Mouse (Mus musculus) midbrain, embryonic 12.5 days (tissue): ENCODE measurements around the gene Slc25a44. TPM values are rescaled to one million over a fixed set of nuclear protein-coding genes. Genes with fewer than 3 reads are reported as not detected.
A peak's percentile ranks its signal among the peaks of the same experiment; 100 is the strongest.

Source experiments
- ATAC-seq: fragments of 200-750 bp; cut with Nextera tagmentation; 2 replicates; pipeline ENCODE4 v1.8.0; 2017; ENCODE audit warnings: low read depth, moderate TSS enrichment, moderate library complexity; ENCODE audit not compliant: low FRiP score
- H3K27ac ChIP-seq: fragments of 300-500 bp; sonication (generic); replicated peaks from 2 replicates; pipeline ENCODE4 v1.5.1; 2016; ENCODE audit warnings: mild to moderate bottlenecking
- H3K27me3 ChIP-seq: fragments of 300-500 bp; sonication (generic); 2 replicates; pipeline ENCODE4 v1.6.1; 2016; ENCODE audit warnings: mild to moderate bottlenecking
- H3K36me3 ChIP-seq: fragments of 300-500 bp; sonication (generic); 2 replicates; pipeline ENCODE4 v1.6.1; 2016
- H3K4me1 ChIP-seq: fragments of 300-500 bp; sonication (generic); 2 replicates; pipeline ENCODE4 v1.6.1; 2016
- H3K4me2 ChIP-seq: fragments of 300-500 bp; sonication (generic); replicated peaks from 2 replicates; pipeline ENCODE4 v1.6.1; 2016; ENCODE audit warnings: mild to moderate bottlenecking, moderate library complexity
- H3K4me3 ChIP-seq: fragments of 300-500 bp; sonication (generic); 2 replicates; pipeline ENCODE4 v1.5.1; 2016; ENCODE audit warnings: mild to moderate bottlenecking
- H3K9ac ChIP-seq: fragments of 300-500 bp; sonication (generic); replicated peaks from 2 replicates; pipeline ENCODE4 v1.6.1; 2016; ENCODE audit warnings: mild to moderate bottlenecking, moderate library complexity
- H3K9me3 ChIP-seq: fragments of 300-500 bp; sonication (generic); 2 replicates; pipeline ENCODE4 v1.6.1; 2016; ENCODE audit warnings: mild to moderate bottlenecking
- WGBS: fragments of 180-500 bp; shearing (Covaris S2); methylation state at CpG from one replicate; pipeline ENCODE4 v1.1.7; 2016; 5-methylcytosine and 5-hydroxymethylcytosine counted together
- polyA plus RNA-seq: library from polyadenylated mRNA; unstranded; fragments of >200 nt; fragmentation: Nextera tagmentation; extraction: Ambion mirVana; gene quantifications from 2 replicates; pipeline ENCODE4 v1.2.1, GENCODE M21; 2016

Gene Slc25a44
- polyA plus RNA-seq, 1 experiment from 2014 or later = 23.6 TPM

DNA sequence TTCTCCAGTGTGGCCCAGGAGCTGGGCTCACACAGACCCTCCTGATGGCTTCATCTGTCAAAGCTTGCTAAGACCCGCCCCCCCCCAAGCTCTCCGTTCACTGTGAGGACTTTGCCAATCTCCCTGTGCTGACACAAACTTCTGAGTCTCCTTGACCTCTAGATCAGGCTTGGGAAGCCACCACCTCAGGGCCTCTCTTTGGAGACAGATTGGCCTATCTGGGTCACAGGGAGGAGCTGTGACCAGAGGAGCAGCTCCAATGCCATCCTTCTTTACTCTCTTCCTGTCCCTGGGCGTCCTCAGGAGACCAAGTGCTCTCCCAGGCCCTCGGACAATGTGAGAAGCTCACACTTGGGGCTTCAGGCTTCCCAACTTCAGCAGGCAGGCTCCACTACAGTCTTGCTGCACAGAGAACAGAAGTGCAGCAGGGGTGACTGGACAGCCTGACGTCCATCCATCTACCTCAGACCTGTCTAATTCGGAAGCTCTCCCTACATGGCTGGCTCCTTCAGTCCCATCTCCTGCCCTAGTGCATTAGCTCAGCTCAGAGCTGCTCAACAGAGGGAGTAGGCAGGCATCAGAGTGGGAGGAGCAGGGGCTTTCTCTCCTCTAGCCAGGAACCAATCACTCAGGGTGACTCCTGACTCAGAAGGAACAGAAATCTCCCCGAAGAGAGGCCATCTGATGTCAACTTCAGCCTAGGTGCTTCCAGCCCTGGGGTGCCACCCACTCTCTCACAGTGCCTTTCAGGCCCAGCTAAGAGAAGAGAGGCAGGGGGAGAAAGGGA is 32.0 kb upstream of the Slc25a44 start:
- Histone ChIP-seq H3K27ac (no peak overlapping the region), H3K9me3 (no peaks in the 10 kb centered on the region), H3K36me3 (peaks cover 12% of the 10 kb centered on the region), H3K9ac (peak overlapping the region; percentile 62), H3K4me2 (peak overlapping the region; percentile 61), H3K4me1 (peaks cover 21% of the 10 kb centered on the region), H3K27me3 (peaks cover 32% of the 10 kb centered on the region), H3K4me3 (peak overlapping the region; percentile 47)
- 75% methylated on average over 7 of the region's 7 CpGs for WGBS
- ATAC-seq = no peak

DNA sequence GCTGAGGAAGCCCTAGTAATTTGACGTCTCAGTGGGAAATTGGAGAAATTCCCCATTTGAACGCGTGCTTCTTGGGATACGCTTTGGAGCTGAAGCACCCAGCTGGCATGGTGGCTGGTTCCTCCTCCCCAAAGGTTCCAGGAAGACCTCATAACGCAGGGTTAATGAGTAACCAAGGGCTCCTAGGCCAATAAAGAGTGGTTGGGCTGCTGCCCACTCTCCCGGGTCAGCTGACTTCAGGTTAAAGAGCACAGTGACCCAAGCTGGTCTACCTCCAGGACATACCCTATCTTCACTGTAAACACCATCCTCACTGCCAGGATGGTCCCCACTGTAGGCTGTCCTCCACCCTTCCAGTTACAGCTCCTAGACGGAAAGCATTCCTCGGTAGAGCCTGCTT is 31.4 kb upstream of the Slc25a44 start:
- WGBS = 96% methylated on average over 8 of the region's 8 CpGs
- Histone ChIP-seq H3K27me3 (peaks cover 34% of the 10 kb centered on the region), H3K36me3 (peaks cover 14% of the 10 kb centered on the region), H3K4me2 (no peak overlapping the region), H3K4me3 (no peak overlapping the region), H3K9ac (no peak overlapping the region), H3K9me3 (no peaks in the 10 kb centered on the region), H3K27ac (no peak overlapping the region), H3K4me1 (peaks cover 21% of the 10 kb centered on the region)
- no peak for ATAC-seq

DNA sequence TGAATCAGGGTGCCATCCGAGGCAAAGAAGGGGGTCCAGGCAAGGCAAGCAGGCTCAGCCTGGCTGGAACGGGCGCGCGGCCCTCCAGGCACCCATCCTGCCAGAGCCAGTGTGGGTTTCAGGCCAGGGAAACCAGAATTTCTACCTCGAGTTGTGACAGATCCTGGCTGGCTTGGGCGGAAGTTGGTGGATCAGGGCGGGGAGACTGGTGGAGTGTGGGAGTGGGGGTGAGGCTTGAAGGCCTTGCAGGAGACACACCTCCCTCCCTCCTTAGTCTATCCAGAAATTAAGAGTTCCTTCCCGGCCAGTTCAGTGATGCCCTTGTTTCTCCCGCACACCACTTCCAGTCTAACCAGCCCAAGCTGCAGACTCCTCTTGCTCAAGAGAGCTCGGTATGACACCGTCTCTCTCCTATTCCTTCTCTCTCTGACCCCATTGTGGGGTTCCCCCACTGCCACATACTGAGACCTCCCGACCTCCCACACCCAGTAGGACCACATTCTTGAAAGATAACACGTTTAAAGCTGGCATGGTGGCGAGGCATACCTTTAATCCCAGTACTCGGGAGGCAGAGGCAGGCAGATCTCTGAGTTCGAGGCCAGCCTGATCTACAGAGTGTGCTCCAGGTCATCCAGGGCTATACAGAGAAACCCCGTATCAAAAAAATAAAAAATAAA is 30.8 kb upstream of the Slc25a44 start:
- Histone ChIP-seq H3K27ac (no peak overlapping the region), H3K36me3 (peaks cover 20% of the 10 kb centered on the region), H3K4me2 (no peak overlapping the region), H3K9ac (0 out of 2 replicates have a peak overlapping the region, but pooled peaks have one; percentile 11), H3K4me1 (peaks cover 21% of the 10 kb centered on the region), H3K27me3 (peaks cover 28% of the 10 kb centered on the region), H3K9me3 (no peaks in the 10 kb centered on the region), H3K4me3 (no peak overlapping the region)
- 79% methylated on average over 18 of the region's 18 CpGs for WGBS
- no peak for ATAC-seq

DNA sequence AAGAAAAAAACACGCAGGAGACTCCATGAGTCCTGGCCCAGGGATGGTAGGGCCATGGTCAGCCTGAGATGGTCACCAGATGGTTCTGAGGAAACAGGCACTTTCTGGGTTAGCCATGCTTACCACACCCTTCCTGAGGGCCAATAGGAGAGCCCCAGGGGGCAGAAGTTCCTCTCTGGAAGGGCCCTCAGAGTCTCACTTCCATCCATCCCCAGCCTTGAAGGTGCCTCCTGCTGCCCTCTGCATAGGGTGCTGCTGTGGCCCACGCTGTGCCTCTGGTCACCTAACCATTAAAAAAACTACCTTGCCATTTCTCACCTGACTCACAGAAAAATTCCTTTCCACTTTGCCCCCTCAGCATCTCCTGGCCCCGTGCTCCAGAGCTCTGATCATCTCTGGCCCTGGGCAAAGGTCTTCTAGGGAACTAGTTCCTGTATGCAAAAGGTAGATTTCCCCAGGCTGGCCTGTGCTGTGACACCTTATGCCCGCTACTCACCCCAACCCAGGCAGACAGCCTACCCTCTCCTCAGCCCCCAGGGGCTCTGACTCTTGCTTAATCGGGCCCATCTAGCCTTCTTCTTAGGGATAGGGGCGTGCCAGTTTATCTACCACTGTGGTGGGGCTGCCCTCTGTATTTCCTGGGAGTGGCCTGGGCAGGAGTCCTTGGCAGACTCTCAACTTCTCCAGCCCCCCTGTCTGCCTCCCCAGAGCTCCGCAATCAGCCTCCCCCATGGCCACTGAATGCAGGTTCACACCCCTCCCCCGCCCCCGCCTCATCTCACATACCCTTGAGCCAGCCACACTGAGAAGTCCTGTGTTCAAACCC is 30.0 kb upstream of the Slc25a44 start:
- Histone ChIP-seq H3K4me2 (no peak overlapping the region), H3K9me3 (no peaks in the 10 kb centered on the region), H3K36me3 (peaks cover 24% of the 10 kb centered on the region), H3K27me3 (peaks cover 20% of the 10 kb centered on the region; the same call in 1 of the 2 replicates), H3K4me1 (peaks cover 25% of the 10 kb centered on the region), H3K4me3 (no peak overlapping the region), H3K27ac (no peak overlapping the region), H3K9ac (0 out of 2 replicates have a peak overlapping the region, but pooled peaks have one; percentile 11)
- 66% methylated on average over 9 of the region's 9 CpGs for WGBS
- no peak for ATAC-seq

DNA sequence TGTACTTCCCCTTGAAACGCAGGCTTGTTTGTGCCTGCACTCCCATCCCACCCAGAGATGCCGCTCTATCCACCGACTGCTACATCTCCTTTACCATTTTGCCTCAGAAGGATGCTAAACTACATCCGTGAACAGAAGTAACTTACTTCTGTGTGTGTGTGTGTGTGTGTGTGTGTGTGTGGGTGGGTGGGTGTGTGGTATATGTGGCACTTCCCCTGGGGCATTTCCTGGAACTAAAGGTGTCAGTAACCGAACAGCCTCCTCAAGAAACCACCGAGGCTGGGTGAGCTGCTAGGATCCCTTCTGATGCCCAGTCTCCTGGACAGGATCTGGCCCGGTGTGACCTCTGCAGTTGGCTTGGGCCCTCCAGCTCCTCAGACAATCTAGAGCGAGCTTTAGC is 29.0 kb upstream of the Slc25a44 start:
- H3K27ac ChIP-seq = no peak overlapping the region
- H3K4me3 ChIP-seq = no peak overlapping the region
- H3K4me1 ChIP-seq = peaks cover 32% of the 10 kb centered on the region
- H3K9me3 ChIP-seq = no peaks in the 10 kb centered on the region
- no peak overlapping the region for H3K4me2 ChIP-seq
- WGBS = 75% methylated on average over 8 of the region's 8 CpGs
- H3K27me3 ChIP-seq = peaks cover 19% of the 10 kb centered on the region; the same call in 1 of the 2 replicates
- no peak overlapping the region for H3K9ac ChIP-seq
- peaks cover 24% of the 10 kb centered on the region for H3K36me3 ChIP-seq
- ATAC-seq = no peak

DNA sequence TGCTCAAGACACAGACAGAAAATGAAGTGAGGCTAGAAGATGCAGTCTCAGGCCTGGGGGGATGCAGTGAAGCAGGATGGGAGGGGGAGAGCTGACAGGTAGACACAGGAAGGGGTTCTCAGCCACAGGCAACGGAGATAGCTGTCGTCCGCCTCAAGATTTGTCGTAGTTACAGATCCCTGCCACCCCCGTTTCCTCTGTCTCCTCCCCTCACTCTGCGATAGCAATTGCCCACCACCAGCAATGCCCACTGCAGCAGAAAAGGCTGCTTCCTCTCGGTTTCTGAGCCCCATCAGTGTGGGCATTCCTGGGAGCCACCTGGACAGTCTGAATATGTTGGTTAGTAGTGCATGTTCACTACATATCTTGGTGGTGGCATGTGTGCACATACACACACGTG is 28.4 kb upstream of the Slc25a44 start:
- no peak overlapping the region for H3K4me3 ChIP-seq
- no peaks in the 10 kb centered on the region for H3K9me3 ChIP-seq
- no peak for ATAC-seq
- H3K4me1 ChIP-seq = peaks cover 28% of the 10 kb centered on the region
- peaks cover 24% of the 10 kb centered on the region for H3K36me3 ChIP-seq
- H3K4me2 ChIP-seq = no peak overlapping the region
- peaks cover 23% of the 10 kb centered on the region; the same call in 1 of the 2 replicates for H3K27me3 ChIP-seq
- H3K9ac ChIP-seq = no peak overlapping the region
- H3K27ac ChIP-seq = no peak overlapping the region
- WGBS = 65% methylated on average over 8 of the region's 8 CpGs

DNA sequence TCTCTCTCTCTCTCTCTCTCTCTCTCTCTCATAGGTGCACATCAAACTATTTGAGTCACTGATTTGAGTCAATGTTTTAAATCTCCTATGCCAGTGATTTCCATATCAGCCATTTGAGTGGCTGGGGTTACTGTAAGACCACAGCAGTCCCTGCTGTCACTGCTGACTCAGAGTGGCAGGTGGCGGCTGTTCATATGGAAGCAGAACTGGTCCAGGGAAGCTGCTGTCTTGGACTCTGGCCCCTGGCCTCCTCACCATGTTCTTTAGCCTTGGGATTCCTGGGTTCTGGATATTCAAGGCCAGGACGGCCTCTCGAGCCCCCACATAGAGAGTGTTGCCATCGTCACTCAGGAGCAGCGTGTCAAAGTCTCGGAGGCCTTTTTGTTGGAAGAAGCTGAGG is 27.8 kb upstream of the Slc25a44 start:
- no peak overlapping the region for H3K4me2 ChIP-seq
- H3K4me3 ChIP-seq = no peak overlapping the region
- no peak overlapping the region for H3K27ac ChIP-seq
- H3K36me3 ChIP-seq = peaks cover 28% of the 10 kb centered on the region
- WGBS = 76% methylated on average over 6 of the region's 6 CpGs
- peaks cover 22% of the 10 kb centered on the region for H3K4me1 ChIP-seq
- ATAC-seq = no peak
- no peaks in the 10 kb centered on the region for H3K9me3 ChIP-seq
- peaks cover 23% of the 10 kb centered on the region; the same call in 1 of the 2 replicates for H3K27me3 ChIP-seq
- H3K9ac ChIP-seq = no peak overlapping the region

DNA sequence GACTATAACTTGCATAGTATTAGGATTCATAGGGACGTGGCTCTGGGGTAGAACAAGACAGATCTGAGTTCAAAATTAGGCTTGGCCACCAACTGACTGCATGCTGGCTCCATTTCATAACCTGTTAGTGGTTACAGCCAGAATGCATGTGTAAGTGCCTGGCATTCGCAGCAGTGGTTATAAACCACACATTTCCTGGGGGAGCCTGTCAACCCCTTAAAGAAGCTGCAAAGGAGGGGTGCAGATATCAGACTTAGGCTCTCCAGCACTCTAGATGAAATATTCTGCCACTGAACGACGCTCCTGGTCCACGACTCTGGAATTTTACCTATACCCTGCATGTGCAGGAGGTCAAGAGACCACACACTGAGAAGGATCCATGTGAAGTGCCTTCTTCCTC is 27.3 kb upstream of the Slc25a44 start:
- H3K9ac ChIP-seq = no peak overlapping the region
- peaks cover 31% of the 10 kb centered on the region for H3K36me3 ChIP-seq
- no peaks in the 10 kb centered on the region for H3K9me3 ChIP-seq
- no peak overlapping the region for H3K4me2 ChIP-seq
- H3K4me3 ChIP-seq = no peak overlapping the region
- ATAC-seq = no peak
- 79% methylated on average over 5 of the region's 5 CpGs for WGBS
- peaks cover 23% of the 10 kb centered on the region; the same call in 1 of the 2 replicates for H3K27me3 ChIP-seq
- H3K4me1 ChIP-seq = peaks cover 17% of the 10 kb centered on the region
- H3K27ac ChIP-seq = no peak overlapping the region

DNA sequence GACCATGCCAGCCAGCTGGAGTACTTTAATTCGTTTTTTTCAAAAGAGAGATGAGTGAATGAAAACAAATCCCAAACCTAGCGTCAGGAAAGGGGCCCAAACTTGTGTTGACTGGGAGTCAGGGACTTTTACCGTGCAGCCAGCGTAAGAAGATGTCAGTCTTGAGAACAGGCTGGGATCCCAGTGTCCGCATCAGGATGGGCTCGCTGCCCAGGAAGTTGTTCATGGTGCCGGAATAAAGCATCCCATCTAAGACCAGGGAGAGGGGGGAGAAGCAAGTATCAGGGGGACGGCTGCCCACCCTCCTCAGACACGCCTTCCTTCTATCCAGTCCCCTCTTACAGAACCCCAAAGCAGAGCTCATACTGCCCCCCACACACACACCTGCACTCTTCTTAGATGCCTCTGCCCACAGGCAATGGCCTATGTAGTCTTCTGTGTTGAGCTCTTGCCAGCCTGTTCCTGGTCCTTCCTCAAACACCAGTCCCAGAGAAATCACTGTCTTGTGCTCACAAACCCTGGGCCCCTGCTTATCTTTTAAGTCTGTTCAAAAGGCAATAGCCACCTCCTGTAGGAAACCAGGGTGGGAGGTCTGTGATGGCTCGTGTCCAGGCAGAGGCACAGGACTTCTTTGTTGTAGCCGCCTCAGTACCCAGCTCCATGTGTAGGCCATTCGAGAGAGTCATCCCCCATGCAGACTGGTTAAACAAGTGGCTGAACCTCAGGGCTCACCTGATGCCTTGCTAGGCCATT is 25.6 kb upstream of the Slc25a44 start:
- Histone ChIP-seq H3K4me2 (peak overlapping the region; percentile 43; the same call in 1 of the 2 replicates), H3K36me3 (peaks cover 33% of the 10 kb centered on the region), H3K27ac (no peak overlapping the region), H3K9me3 (no peaks in the 10 kb centered on the region), H3K4me3 (no peak overlapping the region), H3K9ac (no peak overlapping the region), H3K27me3 (peaks cover 28% of the 10 kb centered on the region), H3K4me1 (peaks cover 16% of the 10 kb centered on the region)
- WGBS = 79% methylated on average over 12 of the region's 12 CpGs
- no peak for ATAC-seq

DNA sequence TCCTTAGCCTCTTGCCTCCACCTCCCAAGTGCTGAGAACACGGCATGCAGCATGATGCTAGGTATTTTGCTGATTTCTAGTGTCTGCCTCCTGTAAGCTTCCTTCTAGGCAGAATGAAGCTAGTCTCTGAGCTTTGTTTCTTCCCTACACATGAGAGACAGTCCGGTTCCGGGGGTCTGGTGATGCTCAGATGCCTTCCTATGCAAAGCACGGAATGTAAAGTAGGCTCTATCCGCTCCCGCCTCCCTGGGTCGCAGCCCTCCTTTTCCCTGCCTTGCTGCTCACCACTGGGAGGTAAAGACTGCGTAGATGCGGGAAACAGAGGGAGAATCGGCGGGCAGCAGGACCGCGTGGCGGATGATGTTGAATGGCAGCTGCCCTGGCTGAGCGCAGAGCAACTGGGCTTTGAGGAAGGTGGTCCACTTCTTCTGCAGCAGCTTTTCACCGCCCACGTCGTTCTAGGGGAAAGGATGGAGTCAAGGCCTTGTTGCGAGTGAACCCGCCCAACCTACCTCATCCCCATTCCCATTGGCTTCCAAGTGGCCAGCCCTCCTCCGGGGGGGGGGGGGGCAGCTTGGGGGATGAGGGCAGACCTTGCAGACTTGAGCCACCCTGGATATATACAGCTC is 24.6 kb upstream of the Slc25a44 start:
- H3K4me3 ChIP-seq = peak overlapping the region; percentile 17
- peaks cover 28% of the 10 kb centered on the region for H3K27me3 ChIP-seq

DNA sequence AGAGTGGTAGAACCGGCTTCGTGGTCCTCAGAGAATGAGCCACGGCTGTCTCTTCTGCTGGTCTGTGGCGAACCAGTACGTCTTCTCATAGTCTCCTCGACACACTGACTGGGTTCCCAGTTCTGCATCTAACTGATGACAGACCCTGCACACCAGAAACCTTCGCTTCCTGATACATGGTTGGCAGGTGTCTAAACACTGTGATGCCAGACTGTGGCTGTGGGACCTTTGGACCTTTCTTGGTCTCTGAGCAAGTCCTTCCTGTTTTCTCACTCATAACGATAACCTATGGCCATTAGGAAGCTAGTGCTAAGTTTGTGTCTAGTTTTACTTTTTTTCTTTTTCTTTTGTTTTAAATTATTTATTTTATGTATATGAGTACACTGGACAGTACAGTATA is 23.5 kb upstream of the Slc25a44 start:
- Histone ChIP-seq H3K4me3 (no peak overlapping the region), H3K27me3 (peaks cover 25% of the 10 kb centered on the region), H3K27ac (no peak overlapping the region), H3K9ac (no peak overlapping the region), H3K4me2 (no peak overlapping the region), H3K36me3 (peaks cover 32% of the 10 kb centered on the region), H3K9me3 (no peaks in the 10 kb centered on the region), H3K4me1 (peaks cover 16% of the 10 kb centered on the region)
- 98% methylated on average over 8 of the region's 8 CpGs for WGBS
- ATAC-seq = no peak

More for the DNA sequence above, 24.6 kb upstream of the Slc25a44 start:
- H3K4me2 ChIP-seq = peak overlapping the region; percentile 43
- peaks cover 33% of the 10 kb centered on the region for H3K36me3 ChIP-seq
- H3K4me1 ChIP-seq = peaks cover 16% of the 10 kb centered on the region
- WGBS = 3% methylated on average over 21 of the region's 21 CpGs
- H3K9me3 ChIP-seq = no peaks in the 10 kb centered on the region
- ATAC-seq = peak; percentile 74
- H3K27ac ChIP-seq = no peak overlapping the region
- H3K9ac ChIP-seq = peak overlapping the region; percentile 24; the same call in 1 of the 2 replicates
